Mouse (Mus musculus): ENCODE results near the gene Zdhhc17.

The Zdhhc17 gene

DNA sequence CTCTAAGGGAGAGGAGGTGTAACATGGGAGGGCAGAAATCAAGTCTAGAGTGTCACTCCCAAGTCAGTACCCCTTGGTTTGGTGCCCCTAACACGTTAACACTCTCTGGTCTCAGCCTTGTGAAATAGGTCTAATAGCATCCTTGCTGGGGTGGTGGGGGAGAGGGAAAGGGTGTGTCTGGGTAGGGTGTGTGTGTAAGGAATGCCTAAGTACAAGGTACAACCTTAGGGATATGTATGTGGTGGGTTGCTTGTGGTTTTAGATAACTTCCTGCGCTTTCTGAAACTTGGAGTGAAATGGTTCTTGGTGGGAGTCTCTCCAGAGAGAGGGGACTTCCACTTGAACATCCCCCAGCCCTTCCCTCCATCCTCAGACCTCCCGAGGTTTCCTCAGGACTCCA lies 88.0 kb downstream of the Zdhhc17 start:
- ATAC-seq (ENCODE audit: low TSS enrichment): no peak

DNA sequence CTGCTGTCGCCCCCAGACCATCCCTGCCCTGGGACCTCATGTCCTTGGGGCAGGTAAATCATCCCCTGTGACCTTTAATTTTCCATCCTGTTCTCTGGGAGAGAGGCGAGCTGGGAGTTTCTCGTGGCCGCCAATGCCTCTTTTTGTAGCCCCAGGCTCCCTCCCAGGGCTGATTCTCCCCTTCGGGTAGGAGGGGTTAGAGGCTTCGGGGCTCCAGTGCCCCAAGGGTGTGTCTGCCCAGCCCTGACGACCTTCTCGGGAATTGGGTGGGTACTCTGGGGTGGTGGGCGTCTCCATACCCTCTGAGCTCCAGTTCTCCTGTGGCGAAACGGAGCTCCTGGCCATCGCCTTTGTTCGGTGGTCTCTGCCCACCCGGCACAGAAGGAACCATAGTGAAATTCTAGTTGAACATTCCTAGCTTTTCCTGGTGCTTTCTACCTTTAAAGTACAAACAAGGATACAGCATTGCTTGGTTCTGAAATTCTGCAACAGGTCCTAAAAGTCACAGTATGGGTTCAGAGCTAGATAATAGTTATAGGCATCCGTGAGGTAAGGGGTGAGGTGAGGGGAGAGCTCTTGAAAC lies 89.5 kb downstream of the Zdhhc17 start:
- ATAC-seq (ENCODE audit: low TSS enrichment): peak; percentile 15; the same call in 1 of the 2 replicates

GRCm38 (mm10) chr10:110919531-110920343 lies 90.2 kb downstream of the Zdhhc17 start, which contains the start of gene Csrp2:
TSS of gene Csrp2 (plus strand) at chr10:110919789.
- peak; percentile 88 for ATAC-seq (ENCODE audit: low TSS enrichment)

- ATAC-seq (ENCODE audit: low TSS enrichment): no peak
Measured at GRCm38 (mm10) chr10:110918414-110919391, 91.2 kb downstream of the Zdhhc17 start.

DNA sequence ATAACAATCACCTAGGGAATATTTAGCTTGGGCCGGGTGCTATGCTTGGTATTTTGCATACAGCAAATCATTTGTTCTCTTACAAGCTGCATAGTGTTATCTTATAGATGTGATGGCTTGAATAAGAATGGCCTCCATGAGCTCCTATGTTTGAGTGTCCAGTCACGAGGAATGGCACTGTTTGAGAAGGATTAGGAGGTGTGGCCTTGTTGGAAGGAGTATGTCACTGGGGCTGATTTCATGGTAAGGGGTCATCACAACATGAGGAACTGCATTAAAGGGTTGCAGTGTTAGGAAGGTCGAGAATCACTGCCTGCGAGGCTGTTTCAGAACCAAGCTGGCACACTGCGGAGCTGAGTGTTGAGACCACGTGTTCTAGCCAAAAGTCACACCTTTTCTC lies 92.4 kb downstream of the Zdhhc17 start:
- ATAC-seq (ENCODE audit: low TSS enrichment): no peak

DNA sequence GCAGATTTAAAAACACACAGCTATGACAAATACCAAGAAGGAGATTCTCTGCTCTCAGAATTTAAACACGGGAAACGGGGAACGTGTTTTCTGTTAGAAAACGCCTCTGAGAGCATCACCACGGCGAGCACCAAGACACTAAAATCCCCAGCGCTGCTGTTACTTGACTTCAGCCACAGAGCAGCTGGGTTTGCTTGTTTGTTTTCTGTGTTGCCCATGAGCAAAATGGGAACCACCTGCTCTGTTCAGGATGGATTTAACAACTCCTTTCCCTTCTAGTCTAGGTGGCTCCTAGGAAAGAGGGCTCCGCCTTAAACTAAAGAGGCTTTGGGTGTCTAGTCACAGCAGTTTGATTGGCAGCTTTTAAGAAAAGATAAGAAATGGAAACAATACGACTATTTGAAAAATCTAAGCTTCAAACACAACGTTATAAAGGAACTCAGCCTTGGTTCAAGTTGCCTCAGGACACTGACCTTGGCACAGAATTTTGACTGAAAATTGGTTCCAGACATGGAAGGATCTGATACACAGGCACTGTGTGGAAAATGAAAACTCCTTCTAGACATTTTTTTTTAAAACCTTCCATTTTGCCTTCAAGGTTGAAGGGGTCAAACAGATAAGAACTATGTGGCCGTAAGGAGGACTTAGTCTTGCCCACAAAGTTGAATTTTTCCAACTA lies 93.1 kb downstream of the Zdhhc17 start:
- ATAC-seq (ENCODE audit: low TSS enrichment): no peak

DNA sequence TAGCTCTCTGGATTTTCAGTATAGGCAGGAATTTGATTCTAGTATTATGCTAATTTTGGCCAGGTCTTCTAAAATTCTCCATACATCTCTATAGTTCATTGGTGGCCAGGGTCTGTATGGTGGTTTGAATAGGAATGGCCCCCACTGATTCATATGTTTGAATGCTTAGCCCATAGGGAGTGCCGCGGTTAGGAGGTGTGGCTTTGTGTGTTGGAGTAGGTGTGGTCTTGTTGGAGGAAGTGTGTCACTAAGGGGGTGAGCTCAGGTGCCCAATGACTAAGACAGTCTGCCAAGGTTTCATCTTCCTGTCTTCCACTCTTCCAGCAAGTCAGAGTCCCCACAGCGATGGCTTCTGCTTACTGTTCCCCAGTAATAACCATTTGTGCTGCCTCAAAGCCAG lies 106.1 kb downstream of the Zdhhc17 start:
- no peak for ATAC-seq (ENCODE audit: low TSS enrichment)

DNA sequence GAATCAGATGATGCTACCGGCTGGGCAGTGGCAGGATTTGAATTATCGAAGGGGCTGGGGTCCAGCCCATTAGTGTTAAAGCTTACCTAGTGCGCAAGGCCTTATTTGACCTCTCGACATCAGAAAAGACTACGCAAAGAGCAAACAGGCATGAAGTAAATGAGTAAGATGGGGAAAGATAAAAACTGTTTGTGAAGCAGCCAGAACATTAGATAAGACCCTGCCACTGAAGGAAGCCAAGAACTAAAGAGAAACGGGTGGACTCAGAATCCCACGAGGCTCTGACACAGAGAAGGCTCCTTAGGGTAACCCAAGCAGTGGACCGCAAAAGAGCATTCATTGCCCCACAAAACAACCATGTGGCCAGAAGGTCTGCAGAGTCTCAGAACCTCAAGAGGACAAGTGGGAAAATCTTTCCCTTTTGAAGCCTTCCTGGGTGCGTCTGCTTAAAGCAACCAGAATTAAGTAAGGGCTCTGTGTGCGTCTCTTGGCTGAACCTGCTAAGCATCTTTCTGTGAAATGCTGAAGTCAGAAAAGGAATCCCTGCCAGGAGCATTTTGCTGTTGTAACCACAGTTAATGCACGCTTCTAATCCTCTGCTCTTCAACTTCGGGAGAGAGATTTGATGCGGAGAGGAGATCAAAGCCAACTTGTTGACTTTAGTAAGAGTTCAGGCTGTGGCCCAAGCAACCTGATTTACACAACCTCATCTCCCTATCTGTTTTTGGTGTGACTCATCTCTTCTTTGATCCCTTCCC lies 110.0 kb downstream of the Zdhhc17 start:
- no peak for ATAC-seq (ENCODE audit: low TSS enrichment)

Measured in frontal cortex, adult (tissue).